Mouse (Mus musculus): ENCODE data around the gene Tuba4a. TPM values are rescaled to one million over a fixed set of nuclear protein-coding genes. Genes with fewer than 3 reads are reported as not detected.

The Tuba4a gene
- polyA plus RNA-seq, 1 experiment = 97.4 TPM

GRCm38 (mm10) chr1:75230335-75230994 lies 10.8 kb upstream of the Tuba4a start:
- H3K27me3 ChIP-seq (ENCODE audit: control insufficient read depth, insufficient read depth, low read length, poor library complexity, severe bottlenecking) = no peaks in the 10 kb centered on the region
- H3K9ac ChIP-seq (ENCODE audit: low read depth, poor library complexity, severe bottlenecking) = no peak overlapping the region
- H3K9me3 ChIP-seq (replicated peaks; ENCODE audit: control insufficient read depth, insufficient read depth, low read length, poor library complexity, severe bottlenecking) = no peaks in the 10 kb centered on the region
- H3K36me3 ChIP-seq (ENCODE audit: control insufficient read depth, insufficient read depth, low read length, poor library complexity, severe bottlenecking) = no peaks in the 10 kb centered on the region
- peaks cover 10% of the 10 kb centered on the region for H3K4me1 ChIP-seq (ENCODE audit: control insufficient read depth, insufficient read depth, low read length)
- H3K27ac ChIP-seq (ENCODE audit: insufficient read depth, low read length) = no peak overlapping the region
- H3K4me3 ChIP-seq (ENCODE audit: low read depth, low read length) = no peak overlapping the region
- TF ChIP-seq POLR2A (IDR thresholded peaks at IDR 0.05; ENCODE audit: insufficient read depth, low read length) = no peak
- no peak for TF ChIP-seq CTCF (IDR thresholded peaks at IDR 0.05; ENCODE audit: low read depth, low read length)
- no peak for TF ChIP-seq EP300 (IDR thresholded peaks at IDR 0.05; ENCODE audit: insufficient read depth, low read depth, low read length)

DNA sequence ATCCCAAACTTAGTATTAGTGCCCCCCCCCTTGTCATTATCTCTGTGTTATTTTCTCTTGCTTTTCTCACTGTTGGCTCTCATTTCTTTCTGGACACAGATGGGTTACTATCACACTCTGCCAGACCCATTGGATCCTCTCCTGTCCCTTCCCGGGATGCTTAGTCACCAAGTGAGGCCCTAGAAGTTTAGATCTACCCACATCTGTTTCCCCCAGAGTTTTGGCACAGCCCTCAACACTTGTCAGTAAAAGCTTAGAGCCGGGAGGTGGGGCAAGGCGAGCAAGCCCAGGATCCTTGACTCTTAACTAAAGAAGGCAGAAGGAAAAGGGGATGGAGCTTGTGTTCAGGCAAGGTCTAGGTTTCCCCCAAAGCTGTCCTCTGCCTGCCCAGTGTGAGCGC lies 9.5 kb upstream of the Tuba4a start:
- Histone ChIP-seq H3K27me3 (ENCODE audit: control insufficient read depth, insufficient read depth, low read length, poor library complexity, severe bottlenecking) (no peaks in the 10 kb centered on the region), H3K4me3 (ENCODE audit: low read depth, low read length) (no peak overlapping the region), H3K4me1 (ENCODE audit: control insufficient read depth, insufficient read depth, low read length) (peaks cover 11% of the 10 kb centered on the region), H3K27ac (ENCODE audit: insufficient read depth, low read length) (no peak overlapping the region), H3K9me3 (replicated peaks; ENCODE audit: control insufficient read depth, insufficient read depth, low read length, poor library complexity, severe bottlenecking) (no peaks in the 10 kb centered on the region), H3K36me3 (ENCODE audit: control insufficient read depth, insufficient read depth, low read length, poor library complexity, severe bottlenecking) (no peaks in the 10 kb centered on the region), H3K9ac (ENCODE audit: low read depth, poor library complexity, severe bottlenecking) (no peak overlapping the region)
- TF ChIP-seq EP300 (IDR thresholded peaks at IDR 0.05; ENCODE audit: insufficient read depth, low read depth, low read length) = no peak
- TF ChIP-seq CTCF (IDR thresholded peaks at IDR 0.05; ENCODE audit: low read depth, low read length) = no peak
- no peak for TF ChIP-seq POLR2A (IDR thresholded peaks at IDR 0.05; ENCODE audit: insufficient read depth, low read length)

- peak overlapping the region; percentile 4; the same call in 1 of the 2 replicates for H3K27ac ChIP-seq (ENCODE audit: insufficient read depth, low read length)
- H3K9ac ChIP-seq (ENCODE audit: low read depth, poor library complexity, severe bottlenecking) = no peak overlapping the region
- no peaks in the 10 kb centered on the region for H3K36me3 ChIP-seq (ENCODE audit: control insufficient read depth, insufficient read depth, low read length, poor library complexity, severe bottlenecking)
- H3K4me3 ChIP-seq (ENCODE audit: low read depth, low read length) = no peak overlapping the region
- H3K9me3 ChIP-seq (replicated peaks; ENCODE audit: control insufficient read depth, insufficient read depth, low read length, poor library complexity, severe bottlenecking) = no peaks in the 10 kb centered on the region
- H3K27me3 ChIP-seq (ENCODE audit: control insufficient read depth, insufficient read depth, low read length, poor library complexity, severe bottlenecking) = no peaks in the 10 kb centered on the region
- H3K4me1 ChIP-seq (ENCODE audit: control insufficient read depth, insufficient read depth, low read length) = peaks cover 14% of the 10 kb centered on the region
- TF ChIP-seq CTCF (IDR thresholded peaks at IDR 0.05; ENCODE audit: low read depth, low read length) (no peak), EP300 (IDR thresholded peaks at IDR 0.05; ENCODE audit: insufficient read depth, low read depth, low read length) (no peak), POLR2A (IDR thresholded peaks at IDR 0.05; ENCODE audit: insufficient read depth, low read length) (no peak)
Observed at GRCm38 (mm10) chr1:75227653-75228052, 8.0 kb upstream of the Tuba4a start.

DNA sequence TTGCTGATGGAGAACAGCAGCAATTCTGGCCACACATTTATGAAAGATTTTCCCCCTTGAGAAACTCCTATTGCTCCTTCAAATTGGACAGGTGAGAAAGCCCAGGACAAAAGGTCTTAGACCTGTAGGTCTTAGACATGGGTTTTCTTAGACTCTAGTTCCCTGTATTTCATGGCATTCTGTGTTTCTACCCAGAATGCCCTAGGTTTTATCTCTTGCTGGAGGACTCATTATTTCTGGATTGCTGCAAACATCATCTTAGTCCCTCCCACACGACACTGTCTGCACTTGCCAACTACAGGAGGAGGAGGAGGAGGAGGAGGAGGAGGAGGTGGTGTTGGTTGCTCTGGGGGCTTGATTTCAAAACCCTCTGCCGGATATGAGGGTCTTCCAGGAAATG lies 6.5 kb upstream of the Tuba4a start:
- TF ChIP-seq POLR2A (IDR thresholded peaks at IDR 0.05; ENCODE audit: insufficient read depth, low read length) = no peak
- no peak for TF ChIP-seq EP300 (IDR thresholded peaks at IDR 0.05; ENCODE audit: insufficient read depth, low read depth, low read length)
- no peaks in the 10 kb centered on the region for H3K9me3 ChIP-seq (replicated peaks; ENCODE audit: control insufficient read depth, insufficient read depth, low read length, poor library complexity, severe bottlenecking)
- no peak overlapping the region for H3K27ac ChIP-seq (ENCODE audit: insufficient read depth, low read length)
- H3K36me3 ChIP-seq (ENCODE audit: control insufficient read depth, insufficient read depth, low read length, poor library complexity, severe bottlenecking) = no peaks in the 10 kb centered on the region
- no peaks in the 10 kb centered on the region for H3K27me3 ChIP-seq (ENCODE audit: control insufficient read depth, insufficient read depth, low read length, poor library complexity, severe bottlenecking)
- no peak overlapping the region for H3K4me3 ChIP-seq (ENCODE audit: low read depth, low read length)
- peaks cover 13% of the 10 kb centered on the region for H3K4me1 ChIP-seq (ENCODE audit: control insufficient read depth, insufficient read depth, low read length)
- no peak overlapping the region for H3K9ac ChIP-seq (ENCODE audit: low read depth, poor library complexity, severe bottlenecking)

GRCm38 (mm10) chr1:75225473-75225872 lies 5.8 kb upstream of the Tuba4a start:
- H3K9ac ChIP-seq (ENCODE audit: low read depth, poor library complexity, severe bottlenecking) = no peak overlapping the region
- H3K4me1 ChIP-seq (ENCODE audit: control insufficient read depth, insufficient read depth, low read length) = peaks cover 13% of the 10 kb centered on the region
- no peak for TF ChIP-seq POLR2A (IDR thresholded peaks at IDR 0.05; ENCODE audit: insufficient read depth, low read length)
- no peak for TF ChIP-seq CTCF (IDR thresholded peaks at IDR 0.05; ENCODE audit: low read depth, low read length)
- TF ChIP-seq EP300 (IDR thresholded peaks at IDR 0.05; ENCODE audit: insufficient read depth, low read depth, low read length) = no peak
- H3K36me3 ChIP-seq (ENCODE audit: control insufficient read depth, insufficient read depth, low read length, poor library complexity, severe bottlenecking) = no peaks in the 10 kb centered on the region
- no peak overlapping the region for H3K27ac ChIP-seq (ENCODE audit: insufficient read depth, low read length)
- H3K27me3 ChIP-seq (ENCODE audit: control insufficient read depth, insufficient read depth, low read length, poor library complexity, severe bottlenecking) = no peaks in the 10 kb centered on the region
- H3K9me3 ChIP-seq (replicated peaks; ENCODE audit: control insufficient read depth, insufficient read depth, low read length, poor library complexity, severe bottlenecking) = no peaks in the 10 kb centered on the region
- H3K4me3 ChIP-seq (ENCODE audit: low read depth, low read length) = no peak overlapping the region

DNA sequence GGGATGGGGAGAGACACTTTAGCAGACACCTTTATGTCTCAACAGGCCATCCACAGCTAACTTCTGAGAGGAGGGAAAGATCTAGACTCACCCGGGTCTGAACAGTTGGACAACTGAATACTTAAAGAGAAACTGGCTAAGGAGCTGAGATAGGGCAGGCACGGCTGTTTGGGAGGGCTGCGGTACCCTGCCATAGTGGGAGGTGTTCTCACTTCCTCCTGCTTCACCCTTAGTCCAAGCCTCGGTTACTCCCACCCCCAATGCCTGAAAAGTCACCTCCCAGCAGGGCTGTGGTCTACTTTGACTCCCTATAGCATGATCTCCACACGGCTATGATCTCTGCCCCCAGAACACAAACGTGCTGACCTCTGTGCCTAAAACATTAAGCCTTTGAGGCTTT lies 3.9 kb upstream of the Tuba4a start:
- H3K9ac ChIP-seq (ENCODE audit: low read depth, poor library complexity, severe bottlenecking) = no peak overlapping the region
- H3K27ac ChIP-seq (ENCODE audit: insufficient read depth, low read length) = no peak overlapping the region
- no peak overlapping the region for H3K4me3 ChIP-seq (ENCODE audit: low read depth, low read length)
- TF ChIP-seq POLR2A (IDR thresholded peaks at IDR 0.05; ENCODE audit: insufficient read depth, low read length) (no peak), CTCF (IDR thresholded peaks at IDR 0.05; ENCODE audit: low read depth, low read length) (no peak), EP300 (IDR thresholded peaks at IDR 0.05; ENCODE audit: insufficient read depth, low read depth, low read length) (no peak)
- H3K9me3 ChIP-seq (replicated peaks; ENCODE audit: control insufficient read depth, insufficient read depth, low read length, poor library complexity, severe bottlenecking) = no peaks in the 10 kb centered on the region
- H3K36me3 ChIP-seq (ENCODE audit: control insufficient read depth, insufficient read depth, low read length, poor library complexity, severe bottlenecking) = no peaks in the 10 kb centered on the region
- peaks cover 13% of the 10 kb centered on the region for H3K4me1 ChIP-seq (ENCODE audit: control insufficient read depth, insufficient read depth, low read length)
- H3K27me3 ChIP-seq (ENCODE audit: control insufficient read depth, insufficient read depth, low read length, poor library complexity, severe bottlenecking) = no peaks in the 10 kb centered on the region
